Mouse (Mus musculus) bone marrow macrophage, adult 2 months (primary cell): ENCODE results near the gene Slc44a3.

Source experiments
- CTCF ChIP-seq: IDR thresholded peaks from 2 replicates; pipeline ENCODE4 v1.5.1; 2012; ENCODE audit warnings: low read depth, mild to moderate bottlenecking, low read length, moderate library complexity
- POLR2A ChIP-seq: IDR thresholded peaks from 2 replicates; pipeline ENCODE4 v1.6.1; 2012; ENCODE audit warnings: mild to moderate bottlenecking, low read depth, low read length, borderline replicate concordance

DNA sequence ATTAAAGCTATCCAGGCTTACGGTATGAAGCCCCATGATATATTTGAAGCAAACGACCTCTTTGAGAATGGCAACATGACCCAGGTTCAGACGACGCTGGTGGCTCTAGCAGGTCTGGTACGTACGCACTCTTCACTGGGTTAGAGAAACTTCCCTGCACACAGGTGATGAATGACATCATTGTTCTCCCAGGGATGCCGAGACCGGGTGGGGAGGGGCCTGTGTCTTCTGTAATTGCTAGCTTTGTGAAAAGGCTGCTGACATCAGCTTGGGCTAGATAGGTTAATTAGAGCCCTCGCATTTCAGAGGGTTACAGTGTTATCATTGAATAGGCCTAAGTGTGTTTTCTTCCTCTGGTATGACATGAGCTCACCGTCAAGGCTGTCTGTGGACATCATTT, 80.8 kb downstream of the Slc44a3 start:
- no peak for TF ChIP-seq CTCF
- no peak for TF ChIP-seq POLR2A
